Mouse (Mus musculus) T-helper 2 cell (primary cell): Measurements from ENCODE around the gene Elob.

Experiments used
- in situ Hi-C: fragments of 300-600 bp; cut with MboI, MseI; formaldehyde crosslinking; loops from one replicate; pipeline ENCODE4 v1.15.1; 2025; ENCODE audit warnings: high pct_unique_total_duplicates

The Elob gene

DNA sequence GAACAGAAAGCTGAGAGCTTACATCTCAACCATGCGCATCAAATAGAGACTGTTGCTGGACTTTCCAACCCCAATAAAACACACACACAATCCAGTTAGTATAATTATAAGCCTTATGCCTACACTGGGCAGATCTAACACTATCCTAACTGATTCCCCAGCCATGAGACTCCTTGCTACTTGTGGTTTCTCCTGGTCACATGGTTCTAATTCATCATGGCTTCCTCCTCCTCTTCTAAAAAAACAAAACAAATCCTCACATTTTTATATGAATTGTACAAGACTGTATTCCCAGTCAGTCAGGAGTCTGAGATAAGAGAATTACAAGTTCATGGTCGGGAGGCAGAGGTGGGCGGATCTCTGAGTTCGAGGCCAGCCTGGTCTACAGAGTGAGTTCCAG lies 40.0 kb downstream of the Elob start:
- in situ Hi-C loops, result no loop called here

DNA sequence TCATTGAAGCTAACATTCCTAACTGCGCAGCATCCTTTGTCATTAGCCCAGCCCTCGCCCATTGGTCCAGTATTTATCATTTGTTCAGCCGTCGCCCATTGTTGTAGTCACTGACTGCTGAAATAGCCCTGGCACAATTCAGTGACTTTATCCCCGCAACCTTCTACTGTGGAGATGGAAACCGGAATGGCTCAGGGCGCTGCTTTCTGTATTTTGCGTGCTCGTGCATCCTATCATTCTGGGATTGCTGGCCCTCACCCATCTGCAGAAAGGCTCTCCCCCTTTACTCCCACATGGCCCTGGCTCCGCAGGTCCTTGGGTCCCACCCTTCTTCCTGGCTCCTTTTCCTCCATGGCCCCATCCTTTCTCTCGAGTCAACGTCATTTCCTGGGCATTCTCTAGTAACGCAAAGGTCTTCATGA lies 42.4 kb downstream of the Elob start:
- in situ Hi-C loops, result no loop called here

DNA sequence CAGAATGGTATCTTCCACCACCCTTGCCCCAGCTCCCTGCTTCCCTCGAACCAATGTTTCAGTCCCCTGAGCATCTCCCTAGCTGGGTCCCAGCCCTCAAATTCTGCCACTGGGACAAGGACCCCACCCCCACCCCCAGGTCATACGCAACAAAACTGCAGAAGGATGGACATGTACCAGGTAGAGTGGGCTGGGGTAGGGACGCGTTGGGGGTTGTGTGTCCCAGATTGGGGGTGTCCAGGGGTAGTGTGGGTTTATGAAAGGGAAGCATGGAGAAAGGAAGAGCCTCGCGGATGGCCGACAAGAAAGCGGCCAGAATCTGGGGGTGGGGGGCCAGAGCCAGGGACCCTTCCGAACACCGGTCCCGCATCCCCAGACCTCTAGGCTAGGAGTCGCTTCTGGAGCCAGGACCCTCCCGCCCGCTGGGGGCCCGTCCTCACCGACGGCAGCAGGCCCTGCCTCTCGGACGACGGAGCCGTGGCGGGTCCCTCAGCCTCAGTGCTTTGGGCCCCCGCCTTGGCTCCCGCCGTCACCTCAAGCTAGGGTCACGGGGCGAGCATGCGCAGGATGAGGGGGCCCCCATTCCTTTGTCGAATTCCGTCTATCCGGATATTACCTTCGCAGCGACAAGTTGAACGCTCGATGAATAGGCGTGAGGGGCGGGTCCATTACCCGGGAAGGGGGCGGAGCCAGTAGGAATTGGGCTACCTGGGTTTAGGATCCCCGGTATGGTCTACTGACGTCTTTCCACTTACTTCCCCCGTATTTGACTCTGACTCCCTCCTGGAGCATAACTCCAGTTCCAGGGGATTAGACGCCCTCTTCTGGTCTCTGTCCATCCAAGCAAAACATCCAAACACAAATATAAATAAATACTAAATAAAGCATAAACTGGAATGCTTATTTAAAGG lies 43.1 kb downstream of the Elob start, which contains the start of gene Flywch2:
Gene Flywch2, minus strand, starts transcription at position 521 of the 911 bp plus-strand sequence.
- in situ Hi-C loops, result no loop called here

DNA sequence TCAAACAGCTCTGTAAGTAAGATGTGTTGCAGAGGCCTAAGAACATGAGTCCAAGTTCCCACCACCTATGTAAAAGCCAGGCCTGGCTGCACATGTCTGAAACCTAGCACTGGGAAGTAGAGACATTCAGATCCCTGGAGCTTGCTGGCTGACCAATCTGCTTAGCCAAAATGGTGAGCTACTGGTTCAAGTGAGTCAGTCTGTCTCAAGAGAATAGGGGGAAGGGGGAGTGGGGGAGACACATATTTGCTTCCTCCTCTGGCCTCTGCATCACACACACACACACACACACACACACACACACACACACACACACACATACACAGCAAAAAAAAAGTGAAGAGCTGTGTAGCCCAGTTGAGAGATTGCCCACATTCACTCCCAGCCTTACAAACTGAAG lies 45.6 kb downstream of the Elob start:
- in situ Hi-C loops, result no loop called here

DNA sequence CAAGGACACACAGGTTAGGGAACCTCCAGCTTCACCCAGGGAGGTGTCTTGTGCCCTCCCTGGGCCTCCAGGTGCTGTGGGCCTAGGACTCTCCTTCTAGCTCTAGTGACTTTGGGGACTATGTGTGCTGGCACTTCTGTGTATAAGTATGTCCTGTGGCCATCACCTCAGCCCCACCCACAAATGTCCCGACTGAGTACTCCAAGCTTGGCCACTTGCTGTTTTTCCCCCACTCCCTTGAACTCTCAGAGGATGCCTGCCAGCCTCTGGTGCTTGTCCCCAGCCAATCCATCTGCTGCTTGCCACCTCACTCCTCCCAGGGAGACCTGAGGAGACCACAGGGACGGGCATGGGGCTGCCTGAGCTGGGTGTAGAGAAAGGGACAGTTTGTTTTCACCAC lies 50.5 kb downstream of the Elob start:
- in situ Hi-C loops, result loop anchor here (5.0 kb wide), 1 partner anchor 74 kb away; no protein-coding TSS in a partner anchor

DNA sequence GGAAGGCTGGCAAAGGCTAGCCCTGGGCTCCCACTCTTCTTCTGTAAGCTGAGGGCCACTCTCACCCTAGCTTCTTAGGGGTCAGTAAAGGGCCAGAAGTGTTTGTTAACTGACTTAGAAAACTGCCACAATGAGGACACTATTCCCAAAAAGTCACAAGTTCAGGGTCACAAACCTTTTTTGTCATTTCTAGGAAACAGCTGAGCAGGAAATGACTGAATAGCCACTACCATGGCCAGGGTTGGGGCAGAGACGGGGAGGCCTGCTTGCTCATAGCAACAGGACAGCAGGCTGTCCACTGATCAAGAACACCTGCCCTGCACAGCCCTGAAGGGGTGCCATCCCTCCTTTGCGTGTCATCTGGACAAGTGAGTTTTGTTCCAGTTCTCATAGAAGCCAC lies 51.8 kb downstream of the Elob start:
- in situ Hi-C loops, result loop anchor here (5.0 kb wide), 1 partner anchor 75 kb away; no protein-coding TSS in a partner anchor

DNA sequence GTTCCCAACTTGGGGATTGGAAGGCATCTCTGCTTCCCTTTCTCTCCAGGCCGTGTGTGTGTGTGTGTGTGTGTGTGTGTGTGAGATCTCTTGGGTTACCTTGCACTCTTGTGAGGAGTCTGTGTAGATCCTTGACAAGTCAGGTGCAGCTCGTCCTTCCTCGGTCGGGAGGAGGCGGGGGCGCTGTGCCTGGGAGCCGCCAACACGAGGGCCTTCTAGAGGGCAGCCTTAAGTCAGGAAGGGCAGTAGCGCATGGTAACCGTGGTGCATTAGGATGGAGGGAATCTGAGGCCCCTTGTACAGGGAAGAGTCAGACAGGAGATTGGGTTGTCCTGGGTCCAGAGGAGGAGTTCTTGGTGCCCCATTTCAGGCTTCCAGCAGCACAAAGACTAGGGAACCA lies 52.7 kb downstream of the Elob start:
- in situ Hi-C loops, result loop anchor here (5.0 kb wide), 1 partner anchor 76 kb away; no protein-coding TSS in a partner anchor
